Mouse (Mus musculus): ENCODE measurements around the gene Cyp2s1.

GRCm38 (mm10) chr7:25862365-25862764, 45.7 kb upstream of the Cyp2s1 start:
- no peak for TF ChIP-seq CTCF (IDR thresholded peaks at IDR 0.05; ENCODE audit: low read depth, low read length)
- TF ChIP-seq POLR2A (IDR thresholded peaks at IDR 0.05; ENCODE audit: insufficient read depth, low read length), result no peak
- TF ChIP-seq EP300 (IDR thresholded peaks at IDR 0.05; ENCODE audit: insufficient read depth, low read depth, low read length), result no peak
